Mouse (Mus musculus): ENCODE results near the gene Col4a1. TPM values are rescaled to one million over a fixed set of nuclear protein-coding genes. Genes with fewer than 3 reads are reported as not detected.

Col4a1 gene
- polyA plus RNA-seq, 1 experiment from 2014 or later, result 130 TPM

- Histone ChIP-seq H3K4me2 (ENCODE audit: low read depth) (no peak overlapping the region), H3K27ac (ENCODE audit: low read depth, low read length) (no peak overlapping the region), H3K4me1 (ENCODE audit: control insufficient read depth, insufficient read depth, low read length) (no peaks in the 10 kb centered on the region), H3K36me3 (ENCODE audit: control insufficient read depth, insufficient read depth, low read length) (no peaks in the 10 kb centered on the region), H3K27me3 (ENCODE audit: control insufficient read depth, insufficient read depth, low read length) (no peaks in the 10 kb centered on the region), H3K4me3 (ENCODE audit: low read depth, low read length) (no peak overlapping the region), H3K9me3 (ENCODE audit: control insufficient read depth, low read length) (no peaks in the 10 kb centered on the region), H3K9ac (ENCODE audit: low read length) (no peak overlapping the region)
- no peak for ATAC-seq (ENCODE audit: insufficient read depth, low FRiP score, low TSS enrichment)
- WGBS, result 92% methylated on average over 5 of the region's 5 CpGs
- DNase-seq (ENCODE audit: low spot score), result no peak
These were observed 10.3 kb upstream of the Col4a1 start for GRCm38 (mm10) chr8:11322724-11323585.

GRCm38 (mm10) chr8:11321841-11322240 lies 9.2 kb upstream of the Col4a1 start:
- no peak overlapping the region for H3K9ac ChIP-seq (ENCODE audit: low read length)
- H3K4me1 ChIP-seq (ENCODE audit: control insufficient read depth, insufficient read depth, low read length), result no peaks in the 10 kb centered on the region
- WGBS, result 90% methylated on average over 7 of the region's 7 CpGs
- no peaks in the 10 kb centered on the region for H3K27me3 ChIP-seq (ENCODE audit: control insufficient read depth, insufficient read depth, low read length)
- H3K4me3 ChIP-seq (ENCODE audit: low read depth, low read length), result no peak overlapping the region
- no peak overlapping the region for H3K4me2 ChIP-seq (ENCODE audit: low read depth)
- DNase-seq (ENCODE audit: low spot score) (no peak), ATAC-seq (ENCODE audit: insufficient read depth, low FRiP score, low TSS enrichment) (no peak)
- no peak overlapping the region for H3K27ac ChIP-seq (ENCODE audit: low read depth, low read length)
- H3K36me3 ChIP-seq (ENCODE audit: control insufficient read depth, insufficient read depth, low read length), result no peaks in the 10 kb centered on the region
- no peaks in the 10 kb centered on the region for H3K9me3 ChIP-seq (ENCODE audit: control insufficient read depth, low read length)

- H3K4me2 ChIP-seq (ENCODE audit: low read depth), result no peak overlapping the region
- no peak overlapping the region for H3K27ac ChIP-seq (ENCODE audit: low read depth, low read length)
- no peak for ATAC-seq (ENCODE audit: insufficient read depth, low FRiP score, low TSS enrichment)
- H3K36me3 ChIP-seq (ENCODE audit: control insufficient read depth, insufficient read depth, low read length), result no peaks in the 10 kb centered on the region
- no peak overlapping the region for H3K4me3 ChIP-seq (ENCODE audit: low read depth, low read length)
- peaks cover 3% of the 10 kb centered on the region; the same call in 1 of the 2 replicates for H3K4me1 ChIP-seq (ENCODE audit: control insufficient read depth, insufficient read depth, low read length)
- WGBS, result 86% methylated on average over 11 of the region's 11 CpGs
- DNase-seq (ENCODE audit: low spot score), result no peak
- no peak overlapping the region for H3K9ac ChIP-seq (ENCODE audit: low read length)
- H3K9me3 ChIP-seq (ENCODE audit: control insufficient read depth, low read length), result no peaks in the 10 kb centered on the region
- H3K27me3 ChIP-seq (ENCODE audit: control insufficient read depth, insufficient read depth, low read length), result no peaks in the 10 kb centered on the region
These were observed 6.8 kb upstream of the Col4a1 start for GRCm38 (mm10) chr8:11319405-11319804.

DNA sequence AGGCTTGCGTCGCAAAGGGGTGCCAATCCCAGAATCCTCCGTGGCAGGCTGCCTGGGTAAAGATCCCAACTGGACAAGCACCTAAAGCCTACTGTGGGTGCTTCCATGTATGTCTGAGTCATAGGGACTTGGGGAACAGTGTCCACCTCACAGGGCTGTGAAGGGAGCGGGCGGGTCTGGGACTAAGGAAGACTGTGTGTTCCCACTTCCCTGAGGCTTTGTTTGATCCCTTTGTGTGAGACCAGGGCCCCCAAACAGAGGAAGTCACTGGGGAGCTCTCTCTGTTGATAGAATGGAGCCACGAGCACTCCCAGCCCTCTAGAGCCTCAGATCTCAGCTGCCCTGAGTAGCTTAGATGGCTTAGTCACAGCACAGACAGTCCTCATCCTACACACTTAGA lies 3.5 kb upstream of the Col4a1 start:
- peaks cover 25% of the 10 kb centered on the region for H3K27me3 ChIP-seq (ENCODE audit: control insufficient read depth, insufficient read depth, low read length)
- no peak for ATAC-seq (ENCODE audit: insufficient read depth, low FRiP score, low TSS enrichment)

DNA sequence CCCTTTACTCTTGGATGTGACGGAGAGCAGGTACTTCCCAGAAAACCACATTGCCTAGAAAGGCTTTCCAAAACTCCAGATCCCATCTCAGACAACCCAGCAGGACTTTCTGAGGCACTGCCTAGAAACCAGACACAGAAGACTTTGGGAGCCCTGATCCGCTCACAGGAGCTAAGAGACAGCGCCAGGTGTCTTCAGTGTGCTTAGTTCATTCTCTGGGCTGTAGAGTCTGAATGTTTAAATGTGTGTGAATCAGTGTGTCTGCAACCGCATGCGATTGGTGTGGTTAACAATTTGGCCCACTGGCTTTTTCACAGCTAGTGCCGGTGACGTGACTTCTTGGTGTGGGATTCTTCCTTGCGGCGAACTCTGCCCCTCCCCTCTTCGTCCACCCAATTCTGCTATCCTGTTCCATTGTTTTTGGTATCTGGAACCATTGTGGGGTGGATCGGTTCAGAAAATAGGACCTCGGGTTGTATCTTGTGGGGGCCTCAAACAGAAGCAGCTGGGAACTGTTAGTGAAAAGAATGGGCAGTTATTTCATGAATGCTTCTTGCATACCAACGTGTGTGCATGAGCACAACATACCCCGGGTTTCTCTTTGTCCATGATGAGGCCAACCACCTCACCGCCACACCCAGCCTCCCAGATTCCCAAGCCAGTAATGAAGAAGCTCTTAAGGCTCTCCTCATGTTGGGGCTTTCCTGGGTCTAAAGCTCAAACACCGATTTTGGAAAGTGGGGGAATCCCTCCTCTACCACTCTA lies 2.7 kb upstream of the Col4a1 start:
- H3K9ac ChIP-seq (ENCODE audit: low read length), result no peak overlapping the region
- H3K27ac ChIP-seq (ENCODE audit: low read depth, low read length), result no peak overlapping the region
- WGBS, result 82% methylated on average over 16 of the region's 16 CpGs
- peaks cover 12% of the 10 kb centered on the region for H3K4me1 ChIP-seq (ENCODE audit: control insufficient read depth, insufficient read depth, low read length)
- ATAC-seq (ENCODE audit: insufficient read depth, low FRiP score, low TSS enrichment), result no peak
- H3K9me3 ChIP-seq (ENCODE audit: control insufficient read depth, low read length), result no peaks in the 10 kb centered on the region
- H3K4me2 ChIP-seq (ENCODE audit: low read depth), result peak overlapping the region; percentile 22; the same call in 1 of the 2 replicates
- H3K4me3 ChIP-seq (ENCODE audit: low read depth, low read length), result no peak overlapping the region
- DNase-seq (ENCODE audit: low spot score), result peak; percentile 7
- no peaks in the 10 kb centered on the region for H3K36me3 ChIP-seq (ENCODE audit: control insufficient read depth, insufficient read depth, low read length)
- H3K27me3 ChIP-seq (ENCODE audit: control insufficient read depth, insufficient read depth, low read length), result peaks cover 28% of the 10 kb centered on the region

More for the DNA sequence above, 3.5 kb upstream of the Col4a1 start:
- Histone ChIP-seq H3K9me3 (ENCODE audit: control insufficient read depth, low read length) (no peaks in the 10 kb centered on the region), H3K4me1 (ENCODE audit: control insufficient read depth, insufficient read depth, low read length) (peaks cover 12% of the 10 kb centered on the region), H3K4me2 (ENCODE audit: low read depth) (no peak overlapping the region), H3K27ac (ENCODE audit: low read depth, low read length) (no peak overlapping the region), H3K9ac (ENCODE audit: low read length) (no peak overlapping the region), H3K36me3 (ENCODE audit: control insufficient read depth, insufficient read depth, low read length) (no peaks in the 10 kb centered on the region), H3K4me3 (ENCODE audit: low read depth, low read length) (no peak overlapping the region)
- 75% methylated on average over 6 of the region's 6 CpGs for WGBS
- peak; percentile 9 for DNase-seq (ENCODE audit: low spot score)

- H3K36me3 ChIP-seq (ENCODE audit: control insufficient read depth, insufficient read depth, low read length), result no peaks in the 10 kb centered on the region
- H3K9me3 ChIP-seq (ENCODE audit: control insufficient read depth, low read length), result no peaks in the 10 kb centered on the region
- peak overlapping the region; percentile 89 for H3K4me2 ChIP-seq (ENCODE audit: low read depth)
- no peak overlapping the region; the same call in 1 of the 2 replicates for H3K4me3 ChIP-seq (ENCODE audit: low read depth, low read length)
- no peak overlapping the region for H3K27ac ChIP-seq (ENCODE audit: low read depth, low read length)
- ATAC-seq (ENCODE audit: insufficient read depth, low FRiP score, low TSS enrichment), result no peak
- peaks cover 12% of the 10 kb centered on the region for H3K4me1 ChIP-seq (ENCODE audit: control insufficient read depth, insufficient read depth, low read length)
- no peak overlapping the region; the same call in 1 of the 2 replicates for H3K9ac ChIP-seq (ENCODE audit: low read length)
- H3K27me3 ChIP-seq (ENCODE audit: control insufficient read depth, insufficient read depth, low read length), result peaks cover 30% of the 10 kb centered on the region
- WGBS, result 82% methylated on average over 8 of the region's 8 CpGs
- no peak for DNase-seq (ENCODE audit: low spot score)
These were observed 2.0 kb upstream of the Col4a1 start for GRCm38 (mm10) chr8:11314613-11315012.

DNA sequence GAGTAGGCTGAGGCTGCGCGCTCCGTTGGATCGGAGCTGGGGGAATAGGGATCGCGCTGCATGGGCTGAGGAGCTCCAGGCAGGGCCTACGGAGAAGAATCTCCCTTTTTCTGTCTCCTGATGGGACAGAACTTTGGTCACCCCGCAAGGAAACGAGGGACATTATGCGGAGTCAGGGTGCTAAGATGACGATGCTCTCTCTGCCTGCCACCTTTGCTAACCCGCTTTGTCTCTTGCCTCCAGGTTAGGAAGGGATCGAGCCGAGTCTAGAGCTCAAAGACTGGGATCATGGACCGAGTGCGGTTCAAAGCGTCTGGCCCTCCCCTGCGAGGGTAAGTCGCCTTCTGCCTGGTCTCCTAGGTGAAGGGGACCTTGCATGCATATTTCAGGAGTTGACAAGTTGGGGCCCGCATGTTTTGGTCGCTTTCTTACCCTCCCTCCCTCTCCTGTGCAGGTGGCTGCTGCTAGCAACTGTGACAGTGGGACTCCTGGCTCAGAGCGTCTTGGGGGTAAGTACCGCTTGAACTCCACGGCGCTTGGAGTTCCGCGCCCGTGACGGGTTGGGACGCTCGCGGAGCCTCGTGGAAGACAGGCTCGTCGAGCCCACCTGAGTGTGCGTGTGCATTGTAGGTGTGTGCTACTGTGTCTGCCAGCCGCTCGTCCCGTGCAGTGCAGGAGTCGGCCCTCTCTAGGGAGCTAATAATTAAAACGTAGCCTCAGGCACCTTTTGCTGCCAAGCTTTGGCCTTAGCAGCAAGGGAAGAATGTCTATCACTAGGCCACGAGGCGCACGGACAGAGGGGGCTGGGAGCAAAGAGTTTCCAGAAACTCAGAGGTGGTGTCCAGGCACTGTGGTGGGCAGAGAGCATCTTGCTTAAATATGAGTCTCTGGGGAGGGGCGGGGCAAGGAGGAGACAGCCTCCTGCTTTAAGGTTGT lies 818 bp upstream of the Col4a1 start:
- DNase-seq (ENCODE audit: low spot score), result peak; percentile 60
- H3K9ac ChIP-seq (ENCODE audit: low read length), result peak overlapping the region; percentile 68
- WGBS, result 2% methylated on average over 45 of the region's 45 CpGs
- H3K27ac ChIP-seq (ENCODE audit: low read depth, low read length), result no peak overlapping the region
- H3K4me2 ChIP-seq (ENCODE audit: low read depth), result peak overlapping the region; percentile 89
- no peaks in the 10 kb centered on the region for H3K36me3 ChIP-seq (ENCODE audit: control insufficient read depth, insufficient read depth, low read length)
- peaks cover 16% of the 10 kb centered on the region for H3K4me1 ChIP-seq (ENCODE audit: control insufficient read depth, insufficient read depth, low read length)
- no peak for ATAC-seq (ENCODE audit: insufficient read depth, low FRiP score, low TSS enrichment)
- H3K9me3 ChIP-seq (ENCODE audit: control insufficient read depth, low read length), result no peaks in the 10 kb centered on the region
- H3K4me3 ChIP-seq (ENCODE audit: low read depth, low read length), result peak overlapping the region; percentile 70
- H3K27me3 ChIP-seq (ENCODE audit: control insufficient read depth, insufficient read depth, low read length), result peaks cover 30% of the 10 kb centered on the region

DNA sequence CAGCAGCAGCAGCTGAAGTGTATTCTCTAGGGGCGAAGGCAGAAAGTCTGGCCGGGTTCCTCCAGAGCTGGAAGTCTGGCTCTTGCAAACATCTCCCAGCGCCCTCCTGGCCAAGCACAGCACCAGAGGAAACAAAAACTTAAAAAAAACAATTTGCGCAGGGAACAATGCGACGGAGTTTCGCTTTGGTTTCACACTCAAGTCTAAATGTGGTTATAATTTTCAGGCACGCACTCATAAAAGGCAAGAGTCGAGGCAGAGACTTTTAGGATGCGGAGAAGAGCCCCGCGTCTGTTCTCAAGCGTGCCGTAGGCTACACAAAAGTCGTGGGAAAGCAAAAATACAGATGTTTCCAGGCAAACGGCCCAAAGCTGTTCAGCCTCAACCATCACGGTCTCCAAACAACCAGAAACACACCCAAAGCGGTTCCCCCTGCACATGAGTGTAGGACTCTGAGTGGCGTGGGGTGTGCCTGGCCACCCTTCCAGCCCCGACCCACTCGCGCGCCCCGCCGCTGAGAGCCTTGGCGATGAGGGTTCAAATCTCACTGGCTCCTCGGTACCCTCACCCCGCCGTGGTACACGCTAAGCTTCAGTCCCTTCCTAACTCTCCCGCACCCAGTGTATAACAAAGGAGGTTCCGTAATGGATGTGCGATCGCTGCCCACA lies 811 bp downstream of the Col4a1 start:
- Histone ChIP-seq H3K36me3 (ENCODE audit: control insufficient read depth, insufficient read depth, low read length) (no peaks in the 10 kb centered on the region), H3K9ac (ENCODE audit: low read length) (peak overlapping the region; percentile 68), H3K4me1 (ENCODE audit: control insufficient read depth, insufficient read depth, low read length) (peaks cover 16% of the 10 kb centered on the region), H3K4me3 (ENCODE audit: low read depth, low read length) (peak overlapping the region; percentile 70), H3K4me2 (ENCODE audit: low read depth) (peak overlapping the region; percentile 89), H3K27me3 (ENCODE audit: control insufficient read depth, insufficient read depth, low read length) (peaks cover 30% of the 10 kb centered on the region), H3K9me3 (ENCODE audit: control insufficient read depth, low read length) (no peaks in the 10 kb centered on the region), H3K27ac (ENCODE audit: low read depth, low read length) (peak overlapping the region; percentile 45; the same call in 1 of the 2 replicates)
- DNase-seq (ENCODE audit: low spot score), result peak; percentile 46
- 1% methylated on average over 34 of the region's 34 CpGs for WGBS
- 0 out of 2 replicates have a peak, but pooled peaks have one; percentile 21 for ATAC-seq (ENCODE audit: insufficient read depth, low FRiP score, low TSS enrichment)

All from neural tube, embryonic 11.5 days (tissue).